Mouse (Mus musculus): ENCODE measurements around the gene Mpi. TPM values are rescaled to one million over a fixed set of nuclear protein-coding genes. Genes with fewer than 3 reads are reported as not detected.
A peak's percentile ranks its signal among the peaks of the same experiment; 100 is the strongest.

The Mpi gene
- polyA plus RNA-seq, 1 experiment from 2014 or later: 35.1 TPM

- peaks cover 7% of the 10 kb centered on the region for H3K4me1 ChIP-seq (ENCODE audit: insufficient read depth)
- H3K4me3 ChIP-seq (ENCODE audit: low read depth, low read length): peak overlapping the region; percentile 63
- ATAC-seq (ENCODE audit: insufficient read depth) (no peak), DNase-seq (no peak)
- no peaks in the 10 kb centered on the region for H3K9me3 ChIP-seq (ENCODE audit: low read depth, low read length)
- 76% methylated on average over 13 of the region's 13 CpGs for WGBS
- H3K9ac ChIP-seq: peak overlapping the region; percentile 69; the same call in 1 of the 2 replicates
- no peak overlapping the region; the same call in 1 of the 2 replicates for H3K27ac ChIP-seq (ENCODE audit: low read depth)
- no peaks in the 10 kb centered on the region for H3K27me3 ChIP-seq (ENCODE audit: insufficient read depth, low read length)
- TF ChIP-seq CTCF (IDR thresholded peaks at IDR 0.05; ENCODE audit: low read depth): no peak
- H3K4me2 ChIP-seq: peak overlapping the region; percentile 92
- H3K36me3 ChIP-seq (ENCODE audit: insufficient read depth): no peaks in the 10 kb centered on the region
These were observed 9.1 kb upstream of the Mpi start for GRCm38 (mm10) chr9:57561711-57562099.

GRCm38 (mm10) chr9:57560861-57561710, 8.5 kb upstream of the Mpi start, which contains the start of gene Scamp2:
Scamp2 (plus strand) TSS chr9:57560943.
- Histone ChIP-seq H3K4me1 (ENCODE audit: insufficient read depth) (peaks cover 7% of the 10 kb centered on the region), H3K36me3 (ENCODE audit: insufficient read depth) (no peaks in the 10 kb centered on the region), H3K9ac (peak within 1 kb of the TSS; percentile 69), H3K27me3 (ENCODE audit: insufficient read depth, low read length) (no peaks in the 10 kb centered on the region), H3K9me3 (ENCODE audit: low read depth, low read length) (no peaks in the 10 kb centered on the region), H3K4me2 (peak within 1 kb of the TSS; percentile 92), H3K4me3 (ENCODE audit: low read depth, low read length) (peak within 1 kb of the TSS; percentile 63), H3K27ac (ENCODE audit: low read depth) (peak within 1 kb of the TSS; percentile 58)
- WGBS: under 1% methylated on average over 37 of the region's 37 CpGs
- DNase-seq: peak; percentile 96
- ATAC-seq (ENCODE audit: insufficient read depth): peak; percentile 100
- TF ChIP-seq CTCF (IDR thresholded peaks at IDR 0.05; ENCODE audit: low read depth): peak; percentile 27; the same call in 1 of the 2 replicates

- H3K4me2 ChIP-seq: peak overlapping the region; percentile 92
- H3K9me3 ChIP-seq (ENCODE audit: low read depth, low read length): no peaks in the 10 kb centered on the region
- peak overlapping the region; percentile 58; the same call in 1 of the 2 replicates for H3K27ac ChIP-seq (ENCODE audit: low read depth)
- TF ChIP-seq CTCF (IDR thresholded peaks at IDR 0.05; ENCODE audit: low read depth): no peak
- ATAC-seq (ENCODE audit: insufficient read depth) (no peak), DNase-seq (no peak)
- H3K36me3 ChIP-seq (ENCODE audit: insufficient read depth): no peaks in the 10 kb centered on the region
- no peaks in the 10 kb centered on the region for H3K27me3 ChIP-seq (ENCODE audit: insufficient read depth, low read length)
- peaks cover 7% of the 10 kb centered on the region for H3K4me1 ChIP-seq (ENCODE audit: insufficient read depth)
- WGBS: 26% methylated on average over 7 of the region's 7 CpGs
- H3K9ac ChIP-seq: peak overlapping the region; percentile 69
- peak overlapping the region; percentile 63 for H3K4me3 ChIP-seq (ENCODE audit: low read depth, low read length)
These were observed 7.7 kb upstream of the Mpi start for GRCm38 (mm10) chr9:57560263-57560662.

- no peak overlapping the region for H3K9ac ChIP-seq
- H3K27me3 ChIP-seq (ENCODE audit: insufficient read depth, low read length): no peaks in the 10 kb centered on the region
- no peak overlapping the region for H3K4me3 ChIP-seq (ENCODE audit: low read depth, low read length)
- no peak for DNase-seq
- no peaks in the 10 kb centered on the region for H3K9me3 ChIP-seq (ENCODE audit: low read depth, low read length)
- TF ChIP-seq CTCF (IDR thresholded peaks at IDR 0.05; ENCODE audit: low read depth): no peak
- no peak for ATAC-seq (ENCODE audit: insufficient read depth)
- H3K4me2 ChIP-seq: no peak overlapping the region
- H3K27ac ChIP-seq (ENCODE audit: low read depth): no peak overlapping the region
- WGBS: 70% methylated on average over 2 of the region's 2 CpGs
- H3K4me1 ChIP-seq (ENCODE audit: insufficient read depth): peaks cover 7% of the 10 kb centered on the region
- no peaks in the 10 kb centered on the region for H3K36me3 ChIP-seq (ENCODE audit: insufficient read depth)
These were observed 7.0 kb upstream of the Mpi start for GRCm38 (mm10) chr9:57559568-57559967.

- no peak overlapping the region for H3K4me2 ChIP-seq
- no peaks in the 10 kb centered on the region for H3K27me3 ChIP-seq (ENCODE audit: insufficient read depth, low read length)
- DNase-seq: no peak
- ATAC-seq (ENCODE audit: insufficient read depth): no peak
- H3K36me3 ChIP-seq (ENCODE audit: insufficient read depth): no peaks in the 10 kb centered on the region
- 90% methylated on average over 4 of the region's 4 CpGs for WGBS
- no peaks in the 10 kb centered on the region for H3K9me3 ChIP-seq (ENCODE audit: low read depth, low read length)
- H3K4me1 ChIP-seq (ENCODE audit: insufficient read depth): peaks cover 7% of the 10 kb centered on the region
- H3K27ac ChIP-seq (ENCODE audit: low read depth): no peak overlapping the region
- TF ChIP-seq CTCF (IDR thresholded peaks at IDR 0.05; ENCODE audit: low read depth): no peak
- no peak overlapping the region for H3K9ac ChIP-seq
- H3K4me3 ChIP-seq (ENCODE audit: low read depth, low read length): no peak overlapping the region
These were observed 6.1 kb upstream of the Mpi start for GRCm38 (mm10) chr9:57558625-57559024.

GRCm38 (mm10) chr9:57557215-57557614, 4.7 kb upstream of the Mpi start:
- no peak for TF ChIP-seq CTCF (IDR thresholded peaks at IDR 0.05; ENCODE audit: low read depth)
- no peak overlapping the region for H3K9ac ChIP-seq
- WGBS: 78% methylated on average over 3 of the region's 3 CpGs
- H3K27ac ChIP-seq (ENCODE audit: low read depth): no peak overlapping the region
- H3K9me3 ChIP-seq (ENCODE audit: low read depth, low read length): no peaks in the 10 kb centered on the region
- H3K27me3 ChIP-seq (ENCODE audit: insufficient read depth, low read length): no peaks in the 10 kb centered on the region
- ATAC-seq (ENCODE audit: insufficient read depth): no peak
- no peak overlapping the region for H3K4me3 ChIP-seq (ENCODE audit: low read depth, low read length)
- no peak overlapping the region for H3K4me2 ChIP-seq
- no peaks in the 10 kb centered on the region for H3K36me3 ChIP-seq (ENCODE audit: insufficient read depth)
- peaks cover 7% of the 10 kb centered on the region for H3K4me1 ChIP-seq (ENCODE audit: insufficient read depth)
- DNase-seq: no peak

GRCm38 (mm10) chr9:57554753-57555152, 2.2 kb upstream of the Mpi start:
- no peak for ATAC-seq (ENCODE audit: insufficient read depth)
- H3K36me3 ChIP-seq (ENCODE audit: insufficient read depth): 0 out of 2 replicates have a peak, but pooled peaks cover 11% of the 10 kb centered on the region
- H3K9ac ChIP-seq: no peak overlapping the region
- no peak for DNase-seq
- H3K4me2 ChIP-seq: no peak overlapping the region
- 49% methylated on average over 3 of the region's 3 CpGs for WGBS
- no peaks in the 10 kb centered on the region for H3K9me3 ChIP-seq (ENCODE audit: low read depth, low read length)
- H3K27ac ChIP-seq (ENCODE audit: low read depth): no peak overlapping the region
- H3K4me3 ChIP-seq (ENCODE audit: low read depth, low read length): no peak overlapping the region
- H3K27me3 ChIP-seq (ENCODE audit: insufficient read depth, low read length): no peaks in the 10 kb centered on the region
- TF ChIP-seq CTCF (IDR thresholded peaks at IDR 0.05; ENCODE audit: low read depth): no peak
- peaks cover 6% of the 10 kb centered on the region; the same call in 1 of the 2 replicates for H3K4me1 ChIP-seq (ENCODE audit: insufficient read depth)

Measured in lung, embryonic 14.5 days (tissue).